Mouse (Mus musculus) mouse embryonic stem cell (cell line): ENCODE results near the gene Fancc.

Experiments
- in situ Hi-C, 2 experiments: fragments of 300-500 bp; cut with MboI; formaldehyde crosslinking; loops; 1 replicate in 1 of 2; 3 replicates in 1 of 2; pipeline ENCODE4 v1.14.3; 2019 to 2020; ENCODE audit warnings: low sequenced_read_pairs in 2 of 2, low pct_unique_long_range_greater_than_20kb in 1 of 2, mixed read lengths in 1 of 2; ENCODE audit not compliant: unreplicated experiment in 1 of 2

Gene Fancc

DNA sequence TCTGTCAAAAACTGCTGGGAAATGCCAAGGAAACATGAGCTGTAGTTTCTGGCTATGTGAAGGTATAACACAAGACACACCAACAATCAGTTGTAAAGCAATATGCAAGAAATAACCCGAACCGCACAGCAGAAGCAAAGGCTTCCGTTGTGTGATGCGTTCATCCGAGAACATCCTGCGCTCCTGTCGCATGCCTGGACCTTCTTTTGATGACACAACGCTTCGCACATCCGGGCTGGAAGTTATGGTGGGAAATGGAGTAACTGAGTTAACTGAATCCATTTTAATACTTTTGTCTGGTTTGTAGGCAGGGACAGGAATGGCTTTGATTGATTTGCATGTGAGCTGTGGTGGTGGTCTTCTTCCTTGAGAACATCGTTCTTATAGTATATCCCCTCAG is 249.4 kb downstream of the Fancc start:
- in situ Hi-C loops: no loop called here

DNA sequence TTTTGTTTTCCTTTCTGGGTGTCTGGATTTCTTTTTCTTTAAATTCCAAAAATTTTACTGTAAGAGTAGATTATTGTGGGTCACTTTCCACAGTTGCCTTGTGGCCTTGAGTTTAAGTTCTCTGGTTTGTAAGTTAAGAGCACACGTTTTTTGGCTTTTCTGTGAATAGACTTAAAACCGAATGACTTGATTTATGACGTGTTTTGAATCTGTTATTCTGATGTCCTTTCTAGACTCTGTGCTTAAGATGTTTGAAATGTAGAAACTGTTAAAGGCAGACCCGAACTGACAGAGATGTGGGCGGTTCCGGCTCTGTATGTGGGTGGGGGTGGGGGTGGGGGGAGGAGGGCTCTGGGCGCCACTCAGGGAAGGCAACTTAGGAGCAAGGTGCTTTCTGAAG is 250.0 kb downstream of the Fancc start:
- in situ Hi-C loops: no loop called here

GRCm38 (mm10) chr13:63246332-63246940 is 250.6 kb downstream of the Fancc start:
- in situ Hi-C loops: no loop called here

GRCm38 (mm10) chr13:63245812-63246211 is 251.3 kb downstream of the Fancc start:
- in situ Hi-C loops: no loop called here

- in situ Hi-C loops: no loop called here
Measured at GRCm38 (mm10) chr13:63245218-63245617, 251.9 kb downstream of the Fancc start.

GRCm38 (mm10) chr13:63244425-63244824 is 252.7 kb downstream of the Fancc start:
- in situ Hi-C loops: no loop called here

GRCm38 (mm10) chr13:63243586-63243985 is 253.5 kb downstream of the Fancc start:
- in situ Hi-C loops: no loop called here

DNA sequence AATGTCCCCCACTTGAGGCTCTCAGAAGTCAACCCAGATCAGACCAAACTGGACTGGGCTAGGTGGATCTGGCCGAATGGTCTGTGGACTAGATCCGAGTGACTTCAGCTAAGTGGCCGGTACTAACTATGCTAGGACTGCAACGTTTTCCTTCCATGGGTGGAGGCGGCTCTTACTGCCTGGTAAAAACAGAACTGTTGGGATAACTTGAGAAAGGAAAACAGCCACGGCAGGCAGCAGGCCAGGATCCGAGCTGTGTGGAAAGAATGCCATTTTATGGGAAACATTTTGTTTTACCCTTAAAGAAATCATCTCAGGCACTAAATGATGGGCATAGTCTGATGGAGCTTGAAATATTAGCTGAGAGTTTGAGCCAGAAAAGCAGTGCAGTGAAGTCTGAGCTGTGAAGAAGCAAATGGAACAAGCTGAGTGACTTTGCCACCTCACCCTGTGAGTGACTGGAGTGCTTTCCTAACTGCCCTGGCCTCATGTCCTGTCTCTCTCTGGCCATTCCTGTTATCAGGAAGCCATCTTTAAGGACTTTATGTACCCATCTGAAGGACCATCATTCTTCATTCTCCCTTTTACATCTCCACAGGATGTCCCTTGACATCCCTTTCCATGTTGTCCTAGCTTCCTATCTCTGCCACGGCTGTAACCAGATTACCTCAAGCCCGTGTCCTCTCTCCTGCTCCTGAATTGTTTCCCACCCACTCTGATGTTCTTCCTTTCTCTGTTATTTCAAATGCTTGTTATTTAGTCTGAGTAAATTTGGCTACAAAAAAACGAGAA is 254.5 kb downstream of the Fancc start:
- in situ Hi-C loops: no loop called here

DNA sequence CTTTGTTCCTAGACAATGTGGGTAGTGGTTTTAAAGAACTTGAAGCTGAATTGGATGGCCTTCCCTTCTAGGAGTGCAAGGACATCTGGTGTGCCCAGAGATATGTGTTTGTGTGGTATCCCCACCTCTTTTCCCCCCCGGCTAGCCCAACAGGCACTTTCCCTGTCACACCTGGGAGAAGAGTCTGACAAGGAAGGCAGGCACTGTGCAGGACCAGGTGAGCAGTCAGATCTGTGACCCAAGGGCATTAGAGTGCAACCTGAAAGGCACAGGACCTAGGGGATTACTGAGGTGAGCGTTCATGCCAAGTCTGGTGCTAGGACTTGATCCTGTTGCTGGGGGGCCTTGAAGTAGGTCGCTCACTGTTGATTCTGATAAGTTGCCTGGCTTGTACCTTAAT is 255.4 kb downstream of the Fancc start:
- in situ Hi-C loops: no loop called here

GRCm38 (mm10) chr13:63240835-63241234 is 256.2 kb downstream of the Fancc start:
- in situ Hi-C loops: no loop called here

DNA sequence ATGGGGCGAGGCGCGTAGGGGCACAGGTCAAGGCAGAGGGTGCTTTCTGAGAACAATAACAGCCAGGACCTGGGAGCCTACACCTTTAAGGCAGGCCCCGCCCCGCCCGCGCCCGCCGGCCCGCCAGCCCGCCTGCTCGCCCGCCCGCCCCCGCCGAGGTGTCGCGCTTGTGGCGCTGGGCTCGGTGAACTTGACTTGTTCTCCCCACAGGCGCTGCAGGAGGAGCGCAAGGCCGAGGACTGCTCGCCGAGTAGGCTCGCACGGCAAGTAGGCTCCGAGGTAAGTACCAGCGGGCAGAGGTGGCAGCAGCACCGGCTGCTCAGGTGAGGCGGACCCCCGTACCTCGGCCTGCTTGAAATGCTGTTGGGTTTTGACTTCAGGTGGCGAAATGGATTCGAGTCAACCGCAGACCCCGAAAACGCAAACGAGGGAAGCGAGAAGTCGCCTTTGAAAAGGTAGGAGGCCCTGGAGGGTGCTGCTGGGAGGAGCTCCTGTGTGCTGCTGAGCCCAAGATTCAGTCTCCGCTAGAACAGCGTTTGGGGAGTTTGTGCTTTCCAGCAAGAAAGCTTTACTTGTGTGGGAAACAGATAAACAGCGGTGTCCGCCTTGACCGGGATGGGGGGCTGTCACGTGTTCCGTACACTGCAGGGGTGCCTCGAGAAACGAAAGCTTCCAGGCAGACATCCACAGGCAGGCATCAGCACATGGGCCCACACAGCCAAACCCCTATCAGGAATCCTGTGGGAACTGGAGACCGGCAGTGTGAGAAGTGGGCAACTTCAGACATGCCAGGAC is 257.0 kb downstream of the Fancc start:
- in situ Hi-C loops: loop anchor here (10.0 kb wide), 1 partner anchor 85 kb away; no protein-coding TSS in a partner anchor

GRCm38 (mm10) chr13:63239301-63239804 is 257.7 kb downstream of the Fancc start:
- in situ Hi-C loops: loop anchor here (10.0 kb wide), 1 partner anchor 85 kb away; no protein-coding TSS in a partner anchor

- in situ Hi-C loops: loop anchor here (10.0 kb wide), 1 partner anchor 87 kb away; no protein-coding TSS in a partner anchor
Measured at GRCm38 (mm10) chr13:63238045-63238444, 259.0 kb downstream of the Fancc start.

- in situ Hi-C loops: loop anchor here (10.0 kb wide), 1 partner anchor 88 kb away; no protein-coding TSS in a partner anchor
Measured at GRCm38 (mm10) chr13:63236159-63236893, 260.8 kb downstream of the Fancc start.

DNA sequence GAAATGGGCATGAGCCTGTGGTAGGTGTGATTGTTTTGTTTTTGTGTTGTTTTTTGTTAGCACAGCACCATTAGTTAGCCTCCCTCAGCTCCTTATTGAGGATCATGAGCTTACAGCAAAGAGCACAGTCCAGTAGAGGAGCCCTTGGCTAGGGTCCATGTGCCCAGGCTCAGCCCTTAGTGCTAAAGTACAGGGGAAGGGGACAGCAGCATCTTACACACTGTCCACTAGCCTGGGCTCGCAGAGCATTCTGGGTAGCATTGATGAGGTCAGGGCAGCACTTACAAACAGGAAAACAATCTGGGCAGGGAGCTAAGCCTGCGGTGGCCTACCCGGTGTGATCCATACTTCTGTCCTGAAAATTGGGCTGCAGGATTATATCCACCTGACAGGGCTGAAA is 261.5 kb downstream of the Fancc start:
- in situ Hi-C loops: loop anchor here (10.0 kb wide), 1 partner anchor 89 kb away; no protein-coding TSS in a partner anchor
